ENCODE assay signal across 7 mouse cellular contexts in the genomic region with DNA sequence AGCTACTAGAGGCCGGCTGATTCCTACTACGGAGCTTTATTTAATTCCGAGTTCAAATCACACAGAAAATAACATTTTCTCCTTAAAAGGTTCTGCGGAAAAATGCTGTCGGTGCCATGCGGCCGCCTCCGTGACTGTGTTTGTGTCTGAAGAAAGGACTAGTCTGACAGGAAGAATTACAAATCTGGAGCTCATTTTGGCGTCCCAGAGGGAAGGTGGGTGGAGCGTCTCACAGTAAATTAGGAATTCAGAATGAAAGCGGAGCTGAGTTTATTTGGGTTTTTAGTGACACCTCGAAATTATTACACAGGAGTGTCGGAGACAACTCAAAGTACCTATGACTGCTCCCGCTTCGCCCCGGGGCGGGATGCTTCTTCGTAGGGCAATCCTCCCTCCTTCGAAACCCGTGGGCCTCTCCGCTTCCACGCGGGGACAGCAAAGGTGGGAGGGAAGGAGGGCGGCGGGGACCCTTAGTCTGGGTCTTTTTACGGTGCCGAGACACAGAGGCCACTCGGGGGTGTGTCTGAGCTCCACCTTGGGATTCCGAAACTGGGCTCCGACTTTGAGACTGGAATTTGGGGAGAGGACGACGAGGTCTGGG. TPM values are rescaled to one million over a fixed set of nuclear protein-coding genes. Genes with fewer than 3 reads are reported as not detected.
DNase-seq lines count a peak whose midpoint lies in the region; ATAC-seq lines count a peak whose summit lies in the region.

No protein-coding gene starts in this region.

- H3K4me3 ChIP-seq in intestine, embryonic 14.5 days (ENCODE audit: low read depth, low read length), result peak overlapping the region; percentile 91
- H3K4me3 ChIP-seq in macrophage (ENCODE audit: inconsistent target), result peak overlapping the region; percentile 87

- under 1% methylated on average over 32 of the region's 32 CpGs for WGBS in intestine, embryonic 14.5 days
- 3% methylated on average over 32 of the region's 32 CpGs for WGBS in macrophage (ENCODE audit: missing documents)

- ATAC-seq in intestine, embryonic 14.5 days (replicated peaks; ENCODE audit: low FRiP score, low TSS enrichment, low read depth), result no peak

- H3K27ac ChIP-seq in intestine, embryonic 14.5 days (ENCODE audit: low read depth), result peak overlapping the region; percentile 79
- peak overlapping the region; percentile 79 for H3K27ac ChIP-seq in macrophage

- peaks cover 35% of the 10 kb centered on the region for H3K79me2 ChIP-seq in macrophage (ENCODE audit: inconsistent target)

- H3K36me3 ChIP-seq in intestine, embryonic 14.5 days (ENCODE audit: control insufficient read depth, insufficient read depth, low read length), result no peaks in the 10 kb centered on the region
- H3K36me3 ChIP-seq in macrophage (ENCODE audit: inconsistent target), result no peaks in the 10 kb centered on the region

- no peaks in the 10 kb centered on the region for H3K9me3 ChIP-seq in intestine, embryonic 14.5 days (ENCODE audit: control insufficient read depth, low read length)

- peak overlapping the region; percentile 65 for H3K9ac ChIP-seq in intestine, embryonic 14.5 days (ENCODE audit: low read length)

- peak; percentile 51 to 52 for DNase-seq in adrenal gland, adult 18-20 months (ENCODE audit: low spot score in 2 of 2)
- DNase-seq in embryo, embryonic 11.5 days (ENCODE audit: low read depth, low spot score), result peak; percentile 40
- peak; percentile 63 for DNase-seq in gastrocnemius, postnatal 25 days
- DNase-seq in intestine, embryonic 14.5 days (ENCODE audit: low spot score), result peak; percentile 78
- peak; percentile 56 to 87 for DNase-seq in left cerebral cortex, adult 9 months (ENCODE audit: low spot score in 2 of 2)
- peak; percentile 79 to 89 for DNase-seq in right cerebral cortex, postnatal 36 days (ENCODE audit: low spot score in 2 of 2)

- H3K27me3 ChIP-seq in intestine, embryonic 14.5 days (replicated peaks; ENCODE audit: control insufficient read depth, insufficient read depth, low read length), result no peaks in the 10 kb centered on the region

- peaks cover 14% of the 10 kb centered on the region for H3K4me1 ChIP-seq in intestine, embryonic 14.5 days (replicated peaks; ENCODE audit: control insufficient read depth, insufficient read depth, low read length)

- H3K4me2 ChIP-seq in intestine, embryonic 14.5 days (ENCODE audit: low read length), result peak overlapping the region; percentile 99

RNA-seq across cellular contexts. Expression of a gene that starts 0.9 kb away (rescaled TPM):
- total RNA-seq in adrenal gland, adult 18-20 months (2021), result 10 to 100 TPM; 33.4 to 42.4 TPM
- 10 to 100 TPM; 16.7 to 18.5 TPM for total RNA-seq in gastrocnemius, postnatal 25 days (2021)
- 46.0 and 50.9 TPM in 2 replicates for polyA plus RNA-seq in intestine, embryonic 14.5 days (2014; fragmentation: Nextera tagmentation; extraction: Ambion mirVana)
- 100 to 1,000 TPM in 5 of 26 experiments, 10 to 100 TPM in 21; 20.5 to 186 (median 43.9) TPM for total RNA-seq in macrophage (2018; cell fraction: chromatin; rRNA removed)
- 100 to 1,000 TPM in 1 of 26 experiments, 10 to 100 TPM in 25; 23.9 to 110 (median 47.2) TPM for total RNA-seq in macrophage (2018; cell fraction: cytosol; rRNA removed)
- total RNA-seq in macrophage (2018; cell fraction: nucleus; rRNA removed), result 100 to 1,000 TPM in 5 of 26 experiments, 10 to 100 TPM in 21; 44.0 to 183 (median 73.9) TPM
- 31.9 to 48.4 TPM (median 37.0 TPM) in 3 replicates for polyA plus RNA-seq in macrophage (2018)
